ENCODE assay signal across 21 mouse cellular contexts in the genomic region with DNA sequence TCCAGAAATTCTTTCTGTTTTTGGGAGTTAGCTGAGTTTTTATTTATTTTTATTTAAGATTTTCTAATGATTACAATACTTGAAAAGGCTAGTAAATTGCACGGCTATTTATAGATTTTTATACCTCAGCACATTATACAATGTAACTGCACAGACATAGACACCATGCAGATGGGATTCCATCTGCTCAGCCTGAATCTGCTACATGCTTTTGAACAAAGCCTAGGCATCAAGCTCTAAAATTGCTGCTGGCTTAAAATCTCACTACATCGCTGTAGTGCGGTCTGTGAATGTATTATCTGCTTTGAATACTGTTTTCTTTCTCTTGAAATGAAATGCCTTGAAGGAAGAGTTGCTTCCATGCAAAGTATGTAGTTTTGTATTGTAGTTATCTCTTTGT.
A peak's percentile ranks its signal among the peaks of the same experiment; 100 is the strongest.
DNase-seq lines count a peak whose midpoint lies in the region; ATAC-seq and TF ChIP-seq lines count a peak whose summit lies in the region.
"Had no signal": no experiment of that assay in that cellular context is flagged by ENCODE, and none has a peak within 500 bp of the region (broad histone marks: within the 10 kb centered on the region; RNA-seq: fewer than 3 reads in every experiment).

No protein-coding gene starts in this region.

- H3K36me3 ChIP-seq in forebrain, embryonic 13.5 days (ENCODE audit: poor library complexity, severe bottlenecking) = no peaks in the 10 kb centered on the region
- H3K36me3 ChIP-seq in forebrain, embryonic 11.5 days (ENCODE audit: control insufficient read depth, insufficient read depth, low read length) = no peaks in the 10 kb centered on the region
- H3K36me3 ChIP-seq: embryonic facial prominence, embryonic 10.5 days; limb, embryonic 12.5 days; neural tube, embryonic 15.5 days had no signal

- no peak overlapping the region for H3K4me3 ChIP-seq in forebrain, embryonic 13.5 days
- H3K4me3 ChIP-seq in forebrain, embryonic 11.5 days (ENCODE audit: low read depth, low read length) = no peak overlapping the region
- H3K4me3 ChIP-seq in layer of hippocampus, adult 2 months = no peak overlapping the region
- H3K4me3 ChIP-seq: embryonic facial prominence, embryonic 10.5 days; limb, embryonic 12.5 days; neural tube, embryonic 15.5 days had no signal

- H3K27me3 ChIP-seq in forebrain, embryonic 13.5 days = no peaks in the 10 kb centered on the region
- H3K27me3 ChIP-seq in forebrain, embryonic 11.5 days (ENCODE audit: control insufficient read depth, insufficient read depth, low read length) = no peaks in the 10 kb centered on the region
- H3K27me3 ChIP-seq: limb, embryonic 12.5 days; neural tube, embryonic 15.5 days had no signal

- H3K4me2 ChIP-seq in forebrain, embryonic 13.5 days = no peak overlapping the region
- no peak overlapping the region for H3K4me2 ChIP-seq in forebrain, embryonic 11.5 days (ENCODE audit: low read depth, low read length, severe bottlenecking)
- H3K4me2 ChIP-seq: limb, embryonic 12.5 days; neural tube, embryonic 15.5 days had no signal

- WGBS in forebrain, embryonic 13.5 days = 78% methylated on average over 3 of the region's 3 CpGs
- 89% methylated on average over 3 of the region's 3 CpGs for WGBS in forebrain, embryonic 11.5 days

- H3K27ac ChIP-seq in forebrain, embryonic 13.5 days = no peak overlapping the region
- H3K27ac ChIP-seq in forebrain, embryonic 11.5 days (ENCODE audit: low read depth, low read length) = no peak overlapping the region
- no peak overlapping the region for H3K27ac ChIP-seq in layer of hippocampus, adult 2 months
- H3K27ac ChIP-seq: embryonic facial prominence, embryonic 10.5 days; limb, embryonic 12.5 days; liver, embryonic 14.5 days; neural tube, embryonic 15.5 days had no signal

- ATAC-seq in forebrain, embryonic 13.5 days = peak; percentile 86; the same call in 1 of the 2 replicates
- no peak for ATAC-seq in forebrain, embryonic 11.5 days (replicated peaks; ENCODE audit: low FRiP score)
- no peak for ATAC-seq in inflammation-experienced regulatory T-cells, adult 6 months
- ATAC-seq: hindbrain, embryonic 16.5 days had no signal

- TF ChIP-seq CTCF in layer of hippocampus, adult 2 months (conservative IDR thresholded peaks at IDR 0.05) = no peak

- no peaks in the 10 kb centered on the region for H3K9me3 ChIP-seq in forebrain, embryonic 13.5 days (replicated peaks)
- no peaks in the 10 kb centered on the region for H3K9me3 ChIP-seq in forebrain, embryonic 11.5 days (ENCODE audit: control insufficient read depth, low read length)
- H3K9me3 ChIP-seq: embryonic facial prominence, embryonic 10.5 days; limb, embryonic 12.5 days; neural tube, embryonic 15.5 days had no signal

- H3K4me1 ChIP-seq in forebrain, embryonic 13.5 days = no peaks in the 10 kb centered on the region
- no peaks in the 10 kb centered on the region for H3K4me1 ChIP-seq in forebrain, embryonic 11.5 days (replicated peaks; ENCODE audit: control insufficient read depth, insufficient read depth, low read length)
- H3K4me1 ChIP-seq: embryonic facial prominence, embryonic 10.5 days; limb, embryonic 12.5 days; neural tube, embryonic 15.5 days had no signal

- no peak for DNase-seq in forebrain, embryonic 11.5 days (ENCODE audit: low spot score)
- peak; percentile 63 for DNase-seq in brain, embryonic 18.5 days (ENCODE audit: low read depth, low spot score)
- DNase-seq in layer of hippocampus, adult 2 months (ENCODE audit: low spot score in 2 of 2) = peak; percentile 61 to 67
- peak; percentile 41 to 44 for DNase-seq in right cerebral cortex, adult 2 months (ENCODE audit: low spot score in 2 of 2)
- DNase-seq in gastrocnemius, adult 8-10 months (ENCODE audit: low spot score in 2 of 2) = no peak
- DNase-seq in neural tube, embryonic 10.5 days (ENCODE audit: extremely low spot score, low spot score) = no peak
- DNase-seq: adrenal gland, postnatal 36 days; cerebellum, postnatal 25 days; gastrocnemius, postnatal 14 days; heart, postnatal 10 days; kidney, adult 2 months; kidney, postnatal 36 days; lung, postnatal 10 days; retina, postnatal 1 day had no signal

- H3K9ac ChIP-seq in forebrain, embryonic 13.5 days = no peak overlapping the region
- no peak overlapping the region for H3K9ac ChIP-seq in forebrain, embryonic 11.5 days (ENCODE audit: low read length)
- H3K9ac ChIP-seq: limb, embryonic 12.5 days; liver, embryonic 14.5 days; neural tube, embryonic 15.5 days had no signal

Comparison
In these comparisons a context has a peak if more than half of its experiments do, and no peak if none do; other contexts are left out.
1. DNase-seq: peak in brain, embryonic 18.5 days (single experiment), layer of hippocampus, adult 2 months (2 of 2) and right cerebral cortex, adult 2 months (2 of 2); none in forebrain, embryonic 11.5 days (single experiment), gastrocnemius, adult 8-10 months (0 of 2) and neural tube, embryonic 10.5 days (single experiment).